Mouse (Mus musculus) liver, postnatal 0 days (tissue): ENCODE measurements around the gene Hspa1b.

Experiments used
- CTCF ChIP-seq: sonication (generic); IDR thresholded peaks from 2 replicates; pipeline ENCODE4 v1.5.1; 2016; ENCODE audit warnings: antibody characterized with exemption, low read depth
- EP300 ChIP-seq: IDR thresholded peaks from 2 replicates; pipeline ENCODE4 v1.6.1; 2016; ENCODE audit warnings: antibody characterized with exemption, low read depth, mild to moderate bottlenecking

GRCm38 (mm10) chr17:34924258-34924657 is 34.8 kb downstream of the Hspa1b start:
- TF ChIP-seq CTCF (no peak), EP300 (no peak)
